Mouse (Mus musculus) MEL (cell line): ENCODE results near the gene Fktn. TPM values are rescaled to one million over a fixed set of nuclear protein-coding genes. Genes with fewer than 3 reads are reported as not detected.

Source experiments
- DNase-seq: peaks from one replicate; pipeline ENCODE4 v3.0.0; 2011; ENCODE audit warnings: low read depth, low spot score
- H3K27ac ChIP-seq: 2 replicates; pipeline ENCODE4 v1.5.1; 2012; ENCODE audit warnings: low read depth, mild to moderate bottlenecking, control low read depth, low read length, moderate library complexity; ENCODE audit not compliant: control insufficient read depth
- H3K27me3 ChIP-seq, 2 experiments: fragments of 150-350 bp in 1 of 2; sonication (generic) in 1 of 2; 2 replicates each; pipeline ENCODE4 v1.6.1; 2012; ENCODE audit warnings: low read length in 2 of 2, mild to moderate bottlenecking in 2 of 2, improper control_type of control experiment in 1 of 2, moderate library complexity in 1 of 2; ENCODE audit not compliant: insufficient read depth in 2 of 2, control insufficient read depth in 1 of 2
- H3K36me3 ChIP-seq, 2 experiments: 2 replicates each; pipeline ENCODE4 v1.6.1; 2012 to 2014; ENCODE audit warnings: low read length in 2 of 2, improper control_type of control experiment in 1 of 2, inconsistent platforms in 1 of 2, mild to moderate bottlenecking in 1 of 2; ENCODE audit not compliant: insufficient read depth in 2 of 2, control insufficient read depth in 1 of 2
- H3K4me1 ChIP-seq, 2 experiments: fragments of 150-350 bp in 1 of 2; sonication (generic) in 1 of 2; 2 replicates each; pipeline ENCODE4 v1.6.1; 2012; ENCODE audit warnings: low read length in 2 of 2, improper control_type of control experiment in 1 of 2, mild to moderate bottlenecking in 1 of 2; ENCODE audit not compliant: insufficient read depth in 2 of 2, control insufficient read depth in 1 of 2
- H3K4me3 ChIP-seq, 2 experiments: fragments of 150-350 bp in 1 of 2; sonication (generic) in 1 of 2; 2 replicates each; pipeline ENCODE4 v1.5.1; 2012; ENCODE audit warnings: low read depth in 2 of 2, low read length in 2 of 2, mild to moderate bottlenecking in 2 of 2, moderate library complexity in 2 of 2, control low read depth in 1 of 2, improper control_type of control experiment in 1 of 2; ENCODE audit not compliant: control insufficient read depth in 1 of 2, insufficient read depth in 1 of 2
- H3K79me2 ChIP-seq: 2 replicates; pipeline ENCODE4 v1.6.1; 2012; ENCODE audit warnings: mild to moderate bottlenecking, low read length, moderate library complexity; ENCODE audit not compliant: control insufficient read depth, poor library complexity, insufficient read depth
- H3K9ac ChIP-seq: 2 replicates; pipeline ENCODE4 v1.6.1; 2012; ENCODE audit warnings: low read depth, mild to moderate bottlenecking, control low read depth, low read length, moderate library complexity; ENCODE audit not compliant: control insufficient read depth, poor library complexity, severe bottlenecking
- H3K9me3 ChIP-seq: fragments of 150-350 bp; sonication (generic); replicated peaks from 2 replicates; pipeline ENCODE4 v1.6.1; 2012; ENCODE audit warnings: mild to moderate bottlenecking, low read length, improper control_type of control experiment, moderate library complexity; ENCODE audit not compliant: insufficient read depth
- CTCF ChIP-seq, 3 experiments: IDR thresholded peaks in 2 of 3; conservative IDR thresholded peaks in 1 of 3; 2 replicates each; pipeline ENCODE4 v1.5.1; 2011 to 2012; ENCODE audit warnings: low read length in 3 of 3, low read depth in 2 of 3, mild to moderate bottlenecking in 2 of 3, improper control_type of control experiment in 1 of 3, inconsistent platforms in 1 of 3, mixed read lengths in 1 of 3, moderate library complexity in 1 of 3; ENCODE audit not compliant: control insufficient read depth in 1 of 3, insufficient read depth in 1 of 3, poor library complexity in 1 of 3, severe bottlenecking in 1 of 3
- E2F4 ChIP-seq: IDR thresholded peaks from 2 replicates; pipeline ENCODE4 v1.6.1; 2011; ENCODE audit warnings: low read depth, low read length, improper control_type of control experiment, borderline replicate concordance
- ELF1 ChIP-seq: IDR thresholded peaks from 2 replicates; pipeline ENCODE4 v1.6.1; 2014; ENCODE audit warnings: low read depth, mild to moderate bottlenecking, inconsistent platforms, low read length, improper control_type of control experiment, moderate library complexity
- EP300 ChIP-seq, 2 experiments: IDR thresholded peaks; 2 replicates each; pipeline ENCODE4 v1.6.1; 2011; ENCODE audit warnings: improper control_type of control experiment in 2 of 2, low read length in 2 of 2, low read depth in 1 of 2, mild to moderate bottlenecking in 1 of 2
- ETS1 ChIP-seq: IDR thresholded peaks from 2 replicates; pipeline ENCODE4 v1.6.1; 2012; ENCODE audit warnings: low read depth, mild to moderate bottlenecking, inconsistent platforms, low read length, improper control_type of control experiment, moderate library complexity
- GATA1 ChIP-seq: IDR thresholded peaks from 2 replicates; pipeline ENCODE4 v1.6.1; 2011; ENCODE audit warnings: low read depth, low read length, improper control_type of control experiment
- HCFC1 ChIP-seq: IDR thresholded peaks from 2 replicates; pipeline ENCODE4 v1.6.1; 2012; ENCODE audit warnings: low read depth, mild to moderate bottlenecking, inconsistent platforms, low read length, improper control_type of control experiment, moderate library complexity
- KAT2A ChIP-seq: conservative IDR thresholded peaks from 2 replicates; pipeline ENCODE4 v1.6.1; 2012; ENCODE audit warnings: low read depth, low read length, improper control_type of control experiment, inconsistent platforms
- MAFK ChIP-seq: IDR thresholded peaks from 2 replicates; pipeline ENCODE4 v1.6.1; 2011; ENCODE audit warnings: low read depth, mild to moderate bottlenecking, low read length, improper control_type of control experiment, borderline replicate concordance
- MAZ ChIP-seq: IDR thresholded peaks from 2 replicates; pipeline ENCODE4 v1.6.1; 2012; ENCODE audit warnings: low read depth, mild to moderate bottlenecking, inconsistent platforms, low read length, improper control_type of control experiment
- MEF2A ChIP-seq: IDR thresholded peaks from 2 replicates; pipeline ENCODE4 v1.6.1; 2014; ENCODE audit warnings: low read depth, mild to moderate bottlenecking, inconsistent platforms, low read length, improper control_type of control experiment; ENCODE audit not compliant: poor library complexity, insufficient replicate concordance, severe bottlenecking; ENCODE audit errors: extremely low read depth
- MXI1 ChIP-seq: IDR thresholded peaks from 2 replicates; pipeline ENCODE4 v1.6.1; 2011; ENCODE audit warnings: mild to moderate bottlenecking, low read depth, low read length, improper control_type of control experiment
- MYB ChIP-seq: IDR thresholded peaks from 2 replicates; pipeline ENCODE4 v1.6.1; 2011; ENCODE audit warnings: mild to moderate bottlenecking, low read depth, low read length, improper control_type of control experiment
- MYC ChIP-seq: IDR thresholded peaks from 2 replicates; pipeline ENCODE4 v1.6.1; 2011; ENCODE audit warnings: low read depth, mild to moderate bottlenecking, low read length, improper control_type of control experiment, moderate library complexity
- POLR2A ChIP-seq, 2 experiments: IDR thresholded peaks; 2 replicates each; pipeline ENCODE4 v1.6.1; 2011 to 2012; ENCODE audit warnings: low read length in 2 of 2, mild to moderate bottlenecking in 2 of 2, control low read depth in 1 of 2, improper control_type of control experiment in 1 of 2, low read depth in 1 of 2, moderate library complexity in 1 of 2; ENCODE audit not compliant: control insufficient read depth in 1 of 2, insufficient read depth in 1 of 2, poor library complexity in 1 of 2
- POLR2AphosphoS5 ChIP-seq: IDR thresholded peaks from 2 replicates; pipeline ENCODE4 v1.6.1; 2012; ENCODE audit warnings: low read depth, borderline replicate concordance, mild to moderate bottlenecking, inconsistent platforms, low read length, moderate library complexity, mixed read lengths
- RAD21 ChIP-seq: IDR thresholded peaks from 2 replicates; pipeline ENCODE4 v1.6.1; 2011; ENCODE audit warnings: mild to moderate bottlenecking, low read depth, low read length, improper control_type of control experiment
- SIN3A ChIP-seq: IDR thresholded peaks from 2 replicates; pipeline ENCODE4 v1.6.1; 2012; ENCODE audit warnings: low read length, improper control_type of control experiment, inconsistent platforms
- SMC3 ChIP-seq: IDR thresholded peaks from 2 replicates; pipeline ENCODE4 v1.6.1; 2011; ENCODE audit warnings: low read depth, low read length, improper control_type of control experiment
- TCF12 ChIP-seq: IDR thresholded peaks from 2 replicates; pipeline ENCODE4 v1.6.1; 2014; ENCODE audit warnings: low read depth, mild to moderate bottlenecking, inconsistent platforms, low read length, improper control_type of control experiment, moderate library complexity
- USF2 ChIP-seq, 2 experiments: IDR thresholded peaks; 2 replicates each; pipeline ENCODE4 v1.6.1; 2011 to 2012; ENCODE audit warnings: improper control_type of control experiment in 2 of 2, low read length in 2 of 2, borderline replicate concordance in 1 of 2, inconsistent platforms in 1 of 2, low read depth in 1 of 2, mild to moderate bottlenecking in 1 of 2; ENCODE audit not compliant: insufficient read depth in 1 of 2
- ZKSCAN1 ChIP-seq: IDR thresholded peaks from 2 replicates; pipeline ENCODE4 v1.6.1; 2012; ENCODE audit warnings: low read depth, mild to moderate bottlenecking, inconsistent platforms, low read length, improper control_type of control experiment, moderate library complexity
- ZMIZ1 ChIP-seq: IDR thresholded peaks from 2 replicates; pipeline ENCODE4 v1.6.1; 2012; ENCODE audit warnings: low read depth, mild to moderate bottlenecking, inconsistent platforms, low read length, improper control_type of control experiment, moderate library complexity
- polyA plus RNA-seq, 2 experiments: library from polyadenylated mRNA; stranded (reverse) in 1 of 2; unstranded in 1 of 2; fragments of >175 nt in 1 of 2; fragments of >200 nt in 1 of 2; gene quantifications; 2 replicates each; pipeline versions ENCODE4 v1.2.1 to v1.2.4; 2012; ENCODE audit warnings: low replicate concordance in 2 of 2, low read depth in 1 of 2; ENCODE audit not compliant: insufficient read length in 2 of 2, insufficient read depth in 1 of 2, missing spikeins in 1 of 2
- total RNA-seq: library from RNA; depleted of rRNA; stranded (reverse); fragments of 300-350 nt; gene quantifications from 2 replicates; pipeline ENCODE4 v1.2.3, GENCODE M21; 2012

The Fktn gene
- total and polyA plus RNA-seq, 3 experiments: 5.5 to 7.0 TPM; not detected in 1

DNA sequence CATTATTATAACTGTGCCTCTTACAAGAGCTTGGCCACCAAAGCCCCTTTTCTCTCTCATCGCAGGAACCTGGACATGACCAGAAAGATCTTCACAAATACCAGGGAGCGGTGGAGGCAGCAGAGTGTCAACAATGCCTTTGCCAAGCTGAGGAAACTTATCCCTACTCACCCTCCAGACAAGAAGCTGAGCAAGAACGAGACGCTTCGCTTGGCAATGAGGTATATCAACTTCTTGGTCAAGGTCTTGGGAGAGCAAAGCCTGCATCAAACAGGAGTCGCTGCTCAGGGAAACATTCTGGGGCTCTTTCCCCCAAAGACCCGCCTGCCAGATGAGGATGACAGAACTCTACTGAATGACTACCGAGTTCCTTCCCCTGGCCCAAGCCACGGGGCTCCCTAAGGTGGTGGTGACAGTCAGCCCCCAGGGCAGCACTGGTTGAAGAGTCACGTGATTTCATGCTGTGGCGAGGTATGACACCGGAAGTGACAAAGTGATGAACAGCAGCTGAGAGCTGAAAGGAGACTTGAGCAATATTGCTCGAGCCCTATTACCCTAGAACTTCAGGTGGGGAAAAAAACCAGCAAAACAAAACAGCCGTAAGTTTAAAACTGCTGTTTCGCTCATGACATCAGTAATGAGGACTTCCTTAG lies 72.1 kb downstream of the Fktn start:
- peaks cover 3 to 11% of the 10 kb centered on the region in 2 experiments for H3K27me3 ChIP-seq
- DNase-seq: no peak
- no peak overlapping the region for H3K4me3 ChIP-seq
- H3K27ac ChIP-seq: no peak overlapping the region
- no peak overlapping the region for H3K9ac ChIP-seq
- TF ChIP-seq SMC3 (no peak), MAFK (no peak), MYC (no peak), MAZ (no peak), KAT2A (no peak), ELF1 (no peak), RAD21 (no peak), MYB (no peak), ETS1 (no peak), CTCF (IDR thresholded peaks at IDR 0.05 in 2 of 3, conservative IDR thresholded peaks at IDR 0.05 in 1 of 3; ENCODE audit: control insufficient read depth in 1 of 3, insufficient read depth in 1 of 3, low read depth in 2 of 3, low read length in 3 of 3, poor library complexity in 1 of 3, severe bottlenecking in 1 of 3) (no peak), ZKSCAN1 (no peak), MXI1 (no peak), POLR2A (IDR thresholded peaks at IDR 0.05; ENCODE audit: control insufficient read depth in 1 of 2, insufficient read depth in 1 of 2, low read depth in 1 of 2, low read length in 2 of 2, poor library complexity in 1 of 2) (no peak)
- H3K36me3 ChIP-seq: no peaks in the 10 kb centered on the region
- no peaks in the 10 kb centered on the region for H3K9me3 ChIP-seq
- no peaks in the 10 kb centered on the region for H3K4me1 ChIP-seq
- no peaks in the 10 kb centered on the region for H3K79me2 ChIP-seq

DNA sequence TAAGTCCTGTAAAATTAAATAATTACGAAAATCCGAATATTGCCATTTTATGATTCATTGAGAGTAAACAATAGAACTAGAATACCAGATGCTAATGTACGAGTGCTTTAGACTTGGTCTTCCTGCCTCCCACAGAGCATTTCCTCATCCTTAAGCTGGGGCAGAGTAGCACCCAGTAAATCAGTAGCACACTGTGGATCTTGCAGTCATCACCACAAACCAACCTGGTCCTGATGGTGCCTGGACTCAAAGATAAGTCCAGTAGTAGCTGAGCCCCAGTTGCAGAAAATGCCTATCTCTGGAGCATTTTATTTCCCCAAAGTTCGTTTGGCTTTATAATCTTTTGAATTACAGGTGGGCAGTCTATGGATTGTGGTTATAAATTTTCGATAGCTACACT lies 73.1 kb downstream of the Fktn start:
- DNase-seq: peak; percentile 7
- Histone ChIP-seq H3K4me1 (no peaks in the 10 kb centered on the region), H3K79me2 (no peaks in the 10 kb centered on the region), H3K9me3 (no peaks in the 10 kb centered on the region), H3K36me3 (no peaks in the 10 kb centered on the region), H3K27me3 (peaks cover 3 to 5% of the 10 kb centered on the region in 2 experiments), H3K9ac (no peak overlapping the region), H3K27ac (no peak overlapping the region), H3K4me3 (no peak overlapping the region)
- TF ChIP-seq HCFC1: no peak
- no peak for TF ChIP-seq ZMIZ1
- TF ChIP-seq KAT2A: no peak
- no peak for TF ChIP-seq TCF12
- TF ChIP-seq SIN3A: no peak
- no peak for TF ChIP-seq CTCF (IDR thresholded peaks at IDR 0.05 in 2 of 3, conservative IDR thresholded peaks at IDR 0.05 in 1 of 3; ENCODE audit: control insufficient read depth in 1 of 3, insufficient read depth in 1 of 3, low read depth in 2 of 3, low read length in 3 of 3, poor library complexity in 1 of 3, severe bottlenecking in 1 of 3)
- TF ChIP-seq ZKSCAN1: no peak
- TF ChIP-seq E2F4: no peak
- no peak for TF ChIP-seq POLR2A (IDR thresholded peaks at IDR 0.05; ENCODE audit: control insufficient read depth in 1 of 2, insufficient read depth in 1 of 2, low read depth in 1 of 2, low read length in 2 of 2, poor library complexity in 1 of 2)
- TF ChIP-seq SMC3: no peak
- no peak for TF ChIP-seq MEF2A
- TF ChIP-seq USF2 (IDR thresholded peaks at IDR 0.05; ENCODE audit: borderline replicate concordance in 1 of 2, insufficient read depth in 1 of 2, low read depth in 1 of 2, low read length in 2 of 2): no peak
- TF ChIP-seq POLR2AphosphoS5: no peak
- TF ChIP-seq EP300 (IDR thresholded peaks at IDR 0.05; ENCODE audit: low read depth in 1 of 2, low read length in 2 of 2): no peak
- TF ChIP-seq GATA1: no peak
